Mouse (Mus musculus): ENCODE data around the gene Hormad2.

DNA sequence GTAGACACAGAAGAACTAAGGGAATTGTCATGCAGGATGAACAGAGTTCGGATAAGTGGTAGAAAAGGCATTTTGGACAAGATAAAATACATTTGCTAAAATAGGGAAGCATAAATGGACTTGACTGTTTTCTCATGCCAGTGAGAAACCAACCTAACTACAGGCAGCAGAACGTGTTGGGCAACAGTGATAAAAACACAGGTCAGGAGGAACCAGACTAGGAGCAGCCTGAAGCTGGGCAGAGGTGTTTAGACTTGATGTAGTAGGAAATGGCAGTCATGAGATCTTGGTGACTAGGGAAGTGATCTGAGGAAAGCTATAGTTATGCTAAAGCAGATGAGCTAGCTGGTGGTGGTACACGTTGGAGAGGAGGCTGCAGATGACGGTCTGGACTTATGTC is 61.0 kb downstream of the Hormad2 start:
- TF ChIP-seq CTCF (IDR thresholded peaks at IDR 0.05; ENCODE audit: borderline replicate concordance, extremely low read depth, insufficient read depth, insufficient read length) (no peak), POLR2A (IDR thresholded peaks at IDR 0.05; ENCODE audit: borderline replicate concordance, extremely low read depth, insufficient read depth, insufficient read length, poor library complexity, severe bottlenecking) (no peak)
